Mouse (Mus musculus) testis, adult 2 months (tissue): ENCODE measurements around the gene Pgpep1.

ENCODE experiments used
- CTCF ChIP-seq: fragments of 200-500 bp; IDR thresholded peaks from 2 replicates; pipeline ENCODE4 v1.5.1; 2012; ENCODE audit warnings: low read depth, mild to moderate bottlenecking, inconsistent platforms, low read length, moderate library complexity; ENCODE audit not compliant: control insufficient read depth, insufficient read depth, insufficient replicate concordance
- POLR2A ChIP-seq: fragments of 200-500 bp; IDR thresholded peaks from 2 replicates; pipeline ENCODE4 v1.6.1; 2012; ENCODE audit warnings: low read depth, mild to moderate bottlenecking, inconsistent platforms, low read length, moderate library complexity; ENCODE audit not compliant: control insufficient read depth

- TF ChIP-seq CTCF = no peak
- TF ChIP-seq POLR2A = no peak
Observed at GRCm38 (mm10) chr8:70655469-70655868, 4.7 kb downstream of the Pgpep1 start.
